Mouse (Mus musculus): ENCODE measurements around the gene Ift52.
"Not testable (repeated sequence)": the region's sequence is repeated elsewhere in the genome, so short reads cannot be mapped to it uniquely, and the experiment has no call there.

Gene Ift52

DNA sequence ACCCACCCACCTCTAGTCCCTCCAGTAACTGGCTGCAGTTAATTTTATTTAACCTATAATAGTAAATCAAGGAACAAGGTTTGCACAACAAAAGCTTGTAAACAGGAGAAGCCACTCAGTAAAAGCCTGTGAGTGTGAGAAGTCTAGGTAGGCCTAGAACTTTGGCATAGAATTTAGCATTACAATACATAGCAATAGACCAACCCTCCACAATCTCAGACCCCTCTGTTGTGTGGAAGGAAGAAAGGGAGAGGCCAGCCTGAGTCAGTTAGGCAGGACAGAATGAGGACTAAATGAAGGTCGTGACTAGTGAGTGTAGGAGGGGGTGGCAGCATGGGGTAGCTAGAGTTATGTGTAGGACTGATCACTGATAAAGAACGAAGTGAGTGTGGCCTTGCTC is 14.6 kb downstream of the Ift52 start:
- no peak for DNase-seq

DNA sequence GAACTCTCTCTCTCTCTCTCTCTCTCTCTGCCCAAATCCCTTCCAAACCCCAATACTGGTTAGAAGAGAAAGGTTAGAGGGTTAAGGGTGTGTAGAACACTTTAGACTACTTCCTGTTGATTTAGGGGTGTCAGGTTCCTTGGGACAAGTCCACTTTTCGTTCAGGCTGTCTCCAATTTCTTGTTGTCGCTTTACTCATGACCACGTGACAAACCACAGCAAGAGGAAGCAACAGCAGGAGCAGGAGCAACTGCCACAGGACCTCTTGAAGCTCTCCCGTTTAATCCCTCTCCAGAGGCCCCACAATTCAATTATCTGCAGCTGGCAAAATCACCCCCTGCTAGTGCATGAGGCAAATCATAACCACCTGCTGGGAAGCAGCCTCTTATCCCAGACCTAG is 15.5 kb downstream of the Ift52 start:
- DNase-seq, result no peak

DNA sequence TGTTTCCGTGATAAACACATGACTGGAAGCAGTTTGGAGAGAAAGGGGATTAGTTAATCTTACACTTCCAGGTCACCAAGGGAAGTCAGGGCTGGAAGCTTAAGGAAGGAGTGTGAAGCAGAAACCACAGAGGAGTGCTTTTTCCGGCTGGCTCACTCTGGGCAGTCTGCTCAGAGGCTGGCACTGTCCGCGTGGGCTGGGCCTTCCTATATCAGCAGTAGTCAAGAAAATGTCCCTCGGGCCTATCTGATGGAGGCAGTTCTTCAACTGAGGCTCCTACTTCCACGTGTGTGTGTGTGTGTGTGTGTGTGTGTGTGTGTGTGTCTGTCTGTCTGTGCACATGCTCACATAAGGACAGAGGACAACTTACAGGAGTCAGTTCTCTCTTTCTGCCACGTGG is 22.8 kb downstream of the Ift52 start:
- DNase-seq, result no peak

DNA sequence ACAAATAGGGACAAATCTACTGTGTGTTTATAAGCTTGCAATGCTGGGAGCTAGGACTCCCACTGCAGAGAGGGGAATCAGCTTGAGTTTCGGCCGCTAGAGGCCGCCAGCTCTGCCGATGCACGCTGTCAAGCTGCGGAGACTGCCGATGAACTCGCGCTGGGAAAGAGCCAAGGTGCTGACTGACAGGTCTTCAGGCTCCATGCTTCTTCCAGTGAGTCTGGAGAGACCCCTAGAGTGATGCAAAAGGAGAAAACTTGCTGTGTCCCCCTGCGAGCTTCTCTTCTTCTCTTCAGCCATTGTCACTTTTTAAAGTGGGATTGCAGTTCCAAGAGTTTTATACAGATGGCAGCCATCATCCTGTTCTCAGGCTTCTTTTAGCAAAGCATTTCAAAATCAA is 31.0 kb downstream of the Ift52 start:
- DNase-seq, result peak; percentile 26

DNA sequence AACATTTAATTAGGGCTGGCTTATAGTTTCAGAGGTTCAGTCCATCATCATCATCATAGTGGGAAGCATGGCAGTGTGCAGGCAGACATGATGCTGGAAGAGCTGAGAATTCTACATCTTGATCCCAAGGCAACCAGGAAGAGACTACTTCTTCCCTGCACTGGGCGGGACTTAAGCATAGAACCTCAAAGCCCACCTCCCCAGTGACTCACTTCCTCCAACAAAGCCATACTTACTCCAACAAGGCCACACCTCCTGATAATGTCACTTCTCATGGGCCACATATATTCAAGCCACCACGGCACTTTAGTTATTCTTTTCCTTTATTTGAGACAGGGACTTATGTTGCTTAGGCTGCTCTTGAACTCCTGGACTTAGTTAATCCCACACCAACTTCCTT is 32.0 kb downstream of the Ift52 start:
- DNase-seq, result no peak

DNA sequence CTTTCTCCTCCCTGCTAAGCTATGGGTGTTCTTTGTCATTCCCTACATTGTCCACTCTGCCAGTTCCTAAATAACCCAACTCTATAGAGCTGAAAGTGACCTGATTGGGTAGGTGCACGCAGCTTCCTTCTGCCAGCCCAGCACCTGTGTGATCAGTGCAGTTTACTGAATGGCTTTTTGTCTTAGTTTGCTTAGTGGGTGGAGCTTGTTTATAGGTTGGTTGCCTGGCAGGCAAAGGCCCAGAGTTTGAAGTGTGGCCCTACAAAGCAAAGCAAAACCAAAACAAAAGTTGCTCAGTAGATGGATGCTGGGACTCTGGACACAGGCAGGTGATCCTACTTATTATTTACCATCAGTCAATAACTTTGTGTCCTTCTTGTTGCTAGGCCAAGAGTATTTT is 34.5 kb downstream of the Ift52 start:
- no peak for DNase-seq

DNA sequence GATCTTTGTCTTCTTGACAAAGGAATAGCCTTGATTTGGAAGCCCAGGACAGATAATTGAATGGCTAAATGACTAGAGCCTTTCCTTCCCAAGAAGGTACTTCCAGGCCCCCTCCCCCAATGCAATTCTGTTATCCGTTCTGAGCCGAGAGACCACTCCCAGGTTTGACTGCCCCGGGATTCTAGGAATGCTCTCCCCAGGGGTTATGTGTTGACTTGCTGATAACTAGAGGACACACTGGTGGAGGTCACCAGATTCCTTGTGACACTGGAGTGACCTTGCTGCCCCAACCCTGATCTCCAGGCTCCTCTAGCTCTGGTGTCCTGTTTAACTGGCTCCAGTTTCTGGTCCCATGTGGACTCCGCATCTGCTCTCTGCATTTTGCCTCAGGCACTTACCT is 34.9 kb downstream of the Ift52 start:
- no peak for DNase-seq

DNA sequence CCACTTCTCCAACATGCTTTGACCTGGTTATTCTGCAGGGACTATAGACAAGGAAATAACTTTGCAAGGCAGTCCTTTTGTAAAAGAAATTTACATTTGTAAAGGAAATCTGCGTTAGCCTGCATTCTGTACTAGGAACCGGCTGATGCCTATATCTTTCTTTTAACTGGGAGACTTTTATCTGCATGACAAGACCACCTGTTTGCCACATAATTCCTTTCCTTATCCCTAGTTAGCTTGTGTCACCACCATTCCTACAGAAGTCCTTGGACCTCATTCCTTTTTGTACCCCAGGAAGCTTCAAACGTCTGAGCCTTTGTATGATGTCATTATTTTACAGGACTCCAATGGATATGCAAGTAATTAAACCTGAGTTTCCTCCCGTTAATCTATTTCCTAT is 35.7 kb downstream of the Ift52 start:
- no peak for DNase-seq

DNA sequence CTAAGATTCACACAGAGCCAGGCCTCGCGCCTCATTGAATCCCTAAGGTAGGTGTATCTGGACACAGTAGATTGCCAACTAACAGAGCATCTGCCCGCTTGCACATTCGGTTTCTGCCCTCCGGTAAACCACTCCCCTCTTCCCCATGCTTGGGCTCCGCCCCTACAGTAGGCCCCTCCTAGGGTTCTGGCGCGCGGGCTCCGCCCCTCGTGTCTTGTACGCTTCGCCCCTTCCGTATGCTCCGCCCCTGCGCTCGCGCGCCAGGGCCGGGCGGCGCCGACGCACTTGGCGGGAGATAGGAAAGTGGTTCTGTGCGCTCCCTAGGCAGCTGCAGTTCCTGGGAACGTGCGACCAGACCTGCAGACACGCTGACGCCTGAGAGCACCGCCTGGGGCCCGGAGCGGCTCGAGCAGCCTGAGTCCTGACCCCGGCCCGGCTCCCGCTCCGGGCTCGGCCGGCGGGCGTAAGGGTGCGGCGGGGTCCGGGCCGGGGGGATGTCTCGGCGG is 37.2 kb downstream of the Ift52 start, which contains the start of gene Mybl2:
TSS of gene Mybl2 (plus strand) at position 353 of the 506 bp plus-strand sequence.
- peak; percentile 58 for DNase-seq

DNA sequence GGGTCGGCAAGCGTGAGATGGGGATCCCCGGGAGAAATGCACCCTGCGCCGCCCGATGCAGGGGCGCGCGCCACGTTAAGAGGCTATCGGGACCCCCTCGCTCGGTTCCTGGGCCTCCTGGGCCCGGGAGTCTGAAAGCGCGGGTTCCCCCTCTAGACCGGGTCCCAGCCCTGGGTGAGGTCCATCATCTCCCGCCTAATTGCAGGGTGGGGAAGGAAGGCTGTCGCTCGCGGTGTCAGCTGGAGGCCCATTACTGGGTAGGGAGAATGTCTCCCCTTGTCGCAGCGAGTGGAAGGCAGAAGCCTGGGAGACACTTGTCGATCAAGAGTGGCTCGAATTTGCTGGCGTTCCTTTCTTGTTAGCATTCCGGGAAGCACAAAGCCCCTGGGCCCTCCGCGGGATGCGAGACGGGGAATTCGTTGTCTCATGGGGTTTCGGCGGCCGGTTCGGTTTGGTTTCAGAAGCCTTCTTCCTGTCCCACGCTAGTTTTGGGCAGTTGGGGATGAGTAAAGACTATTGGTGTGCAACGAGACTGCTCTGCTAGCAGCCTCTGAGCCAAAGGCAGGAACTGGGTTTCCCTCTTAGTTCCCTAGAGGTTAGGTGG is 37.8 kb downstream of the Ift52 start:
- DNase-seq, result no peak

DNA sequence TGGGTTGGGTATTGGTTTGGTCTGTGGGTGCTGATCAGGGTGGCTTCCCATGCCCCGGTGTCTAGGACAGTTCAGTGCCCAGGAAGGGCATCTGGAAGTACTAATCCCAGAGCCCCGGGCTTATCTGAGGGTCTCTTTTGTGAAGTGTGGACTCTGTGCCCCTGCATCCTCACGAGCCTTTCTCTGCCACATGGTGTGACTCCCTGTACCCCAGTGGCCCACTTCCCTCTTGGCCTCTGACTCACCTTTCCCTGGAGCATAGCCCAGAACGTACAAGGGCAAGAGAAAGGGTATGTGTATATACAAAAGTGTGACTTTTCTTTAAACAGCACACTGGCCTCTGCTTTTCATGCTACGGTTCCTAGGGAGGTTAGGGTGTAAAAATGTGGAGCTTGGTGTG is 38.6 kb downstream of the Ift52 start:
- no peak for DNase-seq

DNA sequence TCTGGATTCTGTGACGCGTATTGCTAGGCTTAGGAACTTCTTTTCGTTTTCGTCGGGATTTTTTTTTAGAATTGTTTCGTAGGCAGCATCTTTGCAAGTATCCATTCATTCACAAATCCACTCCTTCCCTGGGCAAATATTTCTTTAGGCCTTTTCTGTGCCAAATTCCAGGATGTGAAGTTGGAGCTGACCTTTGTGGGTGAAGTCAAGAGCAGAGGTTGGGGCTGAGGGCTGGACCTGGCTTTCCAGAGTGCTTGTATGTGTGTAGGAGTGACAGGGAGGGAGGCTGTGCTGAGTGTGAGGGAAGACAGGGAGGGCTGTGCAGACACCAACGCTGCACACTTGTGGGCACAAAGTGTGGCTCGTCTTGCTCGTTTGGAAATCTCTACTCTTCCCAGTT is 39.4 kb downstream of the Ift52 start:
- DNase-seq, result no peak

DNA sequence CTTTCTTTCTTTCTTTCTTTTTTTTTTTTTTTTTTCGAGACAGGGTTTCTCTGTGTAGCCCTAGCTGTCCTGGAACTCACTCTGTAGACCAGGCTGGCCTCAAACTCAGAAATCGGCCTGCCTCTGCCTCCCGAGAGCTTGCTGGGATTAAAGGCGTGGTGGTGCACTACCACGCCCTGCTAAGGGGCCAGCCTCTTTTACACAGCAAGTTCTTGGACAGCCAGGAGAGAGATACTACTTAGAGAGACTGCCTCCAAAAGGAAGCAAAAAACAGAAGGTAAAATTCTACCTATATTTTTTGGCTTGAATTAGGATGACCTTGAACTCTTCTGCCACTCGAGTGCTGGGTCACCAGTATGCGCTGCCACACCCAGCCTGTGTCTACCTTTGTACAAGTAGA is 41.8 kb downstream of the Ift52 start:
- not testable (repeated sequence) for DNase-seq

DNA sequence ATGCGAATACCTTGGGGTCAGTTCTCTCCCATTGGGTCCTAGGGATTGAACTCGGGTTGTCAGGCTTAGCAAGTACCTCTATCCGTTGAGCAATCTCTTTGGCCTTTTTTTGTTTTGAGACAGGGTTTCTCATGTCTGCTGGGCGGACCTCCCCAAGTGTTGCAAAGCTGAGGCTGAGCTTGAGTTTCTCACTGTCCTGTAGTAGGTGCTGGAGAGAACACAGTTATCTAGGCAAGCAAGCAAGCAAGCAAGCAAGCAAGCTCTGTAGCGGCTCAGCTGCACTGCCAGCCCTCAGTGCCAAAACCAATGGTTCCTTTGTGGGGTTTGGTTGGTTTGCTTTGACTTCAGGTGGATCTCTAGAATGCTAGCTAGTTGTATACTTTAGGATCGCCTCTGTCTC is 43.5 kb downstream of the Ift52 start:
- no peak for DNase-seq

DNA sequence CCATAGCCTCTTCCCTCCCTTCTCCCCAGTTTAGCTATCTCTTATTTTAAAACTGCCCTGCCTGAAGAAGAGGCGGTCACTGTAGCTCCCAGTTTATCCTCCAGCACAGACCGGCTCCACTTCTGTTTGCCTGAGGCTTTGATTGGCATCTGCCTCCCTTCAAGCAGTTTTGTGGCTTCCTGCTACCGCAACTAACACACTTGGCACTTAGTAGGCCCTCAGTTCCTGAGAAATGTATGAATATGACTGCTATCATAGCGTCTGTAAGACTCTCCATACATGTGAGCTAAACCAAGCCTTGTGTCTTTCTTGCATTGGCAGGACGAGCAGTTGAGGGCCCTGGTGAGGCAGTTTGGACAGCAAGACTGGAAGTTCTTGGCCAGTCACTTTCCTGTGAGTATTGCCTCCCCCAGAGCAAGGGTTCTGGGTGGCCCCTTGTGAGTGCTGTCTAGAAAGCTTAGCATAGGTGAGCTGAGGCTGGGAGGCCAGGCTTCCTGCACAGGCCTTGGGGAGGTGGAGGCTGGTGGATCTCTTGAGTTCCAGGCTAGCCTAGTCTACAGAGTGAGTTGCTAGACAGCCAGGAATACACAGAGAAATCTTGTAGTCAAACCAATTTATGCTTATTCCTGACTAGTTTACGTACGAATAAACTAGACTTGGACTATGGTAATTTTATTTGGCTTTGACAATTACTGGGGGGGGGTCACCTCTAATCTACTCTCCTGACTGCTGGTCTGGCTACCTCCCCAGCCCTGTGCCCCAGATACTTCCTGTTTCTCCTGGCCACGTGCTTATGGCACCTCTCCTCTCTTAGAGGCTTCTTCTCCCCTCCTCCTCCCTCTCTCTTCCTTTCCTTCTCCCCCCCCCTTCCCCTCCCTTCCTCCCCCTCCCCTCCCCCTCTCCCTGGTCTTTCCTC is 44.3 kb downstream of the Ift52 start:
- DNase-seq, result no peak

DNA sequence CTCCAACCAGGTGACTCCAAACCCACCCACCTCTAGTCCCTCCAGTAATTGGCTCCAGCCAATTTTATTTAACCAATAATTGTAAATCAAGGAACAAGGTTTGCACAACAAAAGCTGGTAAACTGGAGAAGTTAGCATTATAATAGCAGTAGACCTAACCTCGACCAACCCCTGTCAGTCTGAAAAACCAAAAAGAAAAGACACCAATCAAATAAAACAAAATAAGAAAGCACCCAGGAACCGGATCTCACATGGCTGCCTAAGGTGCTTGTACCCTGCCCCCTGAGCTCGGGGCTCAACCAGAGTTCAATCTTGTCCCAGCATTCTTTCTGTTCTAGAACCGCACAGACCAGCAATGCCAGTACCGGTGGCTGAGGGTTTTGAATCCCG is 45.0 kb downstream of the Ift52 start:
- DNase-seq, result no peak

DNA sequence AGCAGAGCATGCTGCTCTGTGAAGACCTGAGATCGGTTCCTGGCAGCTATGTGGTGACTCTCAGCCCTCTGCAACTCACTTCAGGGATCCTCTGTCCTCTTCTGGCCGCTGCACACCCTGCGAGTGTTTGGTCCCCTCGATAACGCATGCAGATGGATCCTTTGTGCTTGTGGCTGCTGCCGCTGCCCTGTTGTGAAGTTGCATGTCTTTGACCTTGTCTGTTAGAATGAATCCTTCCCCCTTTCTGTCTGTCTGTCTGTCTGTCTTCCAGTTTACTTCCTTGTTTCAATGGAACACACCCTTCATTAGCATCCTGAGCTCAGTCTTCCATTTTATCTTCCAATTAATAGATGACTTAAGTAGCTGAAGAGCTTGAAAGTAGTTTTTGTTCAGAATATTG is 49.2 kb downstream of the Ift52 start:
- DNase-seq, result no peak

DNA sequence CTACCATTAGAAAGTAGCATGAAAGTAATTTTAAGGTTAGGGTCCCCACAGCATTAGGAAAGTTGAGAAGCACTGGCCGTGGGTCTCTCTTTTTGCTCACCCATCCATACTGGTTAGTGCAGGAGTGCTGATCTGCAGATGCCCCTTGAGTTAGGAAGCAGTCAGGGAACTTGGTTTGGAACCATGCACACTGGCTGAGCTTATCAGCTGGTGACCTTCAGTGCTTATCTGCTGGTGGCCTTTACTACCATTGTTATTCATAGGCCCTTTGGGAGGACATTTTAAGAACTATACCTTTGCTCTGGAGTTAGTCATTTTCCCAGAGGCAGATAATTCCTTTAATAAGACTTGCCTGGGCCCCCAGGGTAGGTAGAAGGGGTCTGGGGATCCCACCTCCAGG is 50.1 kb downstream of the Ift52 start:
- DNase-seq, result no peak

DNA sequence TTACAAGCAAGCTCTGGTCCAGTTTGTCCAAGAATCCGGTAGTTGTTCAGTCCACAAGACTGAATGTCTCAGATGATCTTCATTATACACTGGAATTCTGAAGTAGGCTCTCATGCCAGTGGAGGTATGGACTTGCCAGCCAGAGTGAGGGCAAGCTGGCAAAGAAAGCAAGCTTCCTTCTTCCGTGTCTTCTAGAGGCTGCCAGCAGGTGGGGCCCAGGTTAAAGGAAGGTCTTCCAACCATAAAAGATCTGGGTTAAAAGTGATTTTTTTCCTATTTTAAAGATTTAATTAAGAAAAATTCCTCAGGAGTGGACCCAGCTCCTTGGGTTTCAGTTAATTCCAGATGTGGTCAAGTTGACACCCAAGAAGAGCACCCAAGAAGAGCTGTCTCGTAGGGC is 53.1 kb downstream of the Ift52 start:
- DNase-seq, result no peak

DNA sequence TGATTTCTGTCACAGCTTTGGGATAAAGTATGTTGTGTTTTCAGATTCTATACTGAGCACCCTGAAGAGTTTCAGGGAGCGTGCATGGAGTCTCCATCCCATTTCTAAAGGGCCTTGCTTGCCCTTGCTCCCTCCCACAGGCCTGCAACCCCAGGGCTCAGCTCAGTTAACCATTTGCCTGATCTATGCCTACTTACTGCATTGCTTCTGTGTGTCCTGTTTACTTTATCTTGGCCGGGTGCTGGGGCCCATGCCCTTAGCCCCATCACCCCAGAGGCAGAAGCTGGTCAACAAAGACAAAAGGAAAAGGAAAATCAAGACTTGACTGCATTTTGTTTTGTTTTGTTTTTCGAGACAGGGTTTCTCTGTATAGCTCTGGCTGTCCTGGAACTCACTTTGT is 54.4 kb downstream of the Ift52 start:
- no peak for DNase-seq

DNA sequence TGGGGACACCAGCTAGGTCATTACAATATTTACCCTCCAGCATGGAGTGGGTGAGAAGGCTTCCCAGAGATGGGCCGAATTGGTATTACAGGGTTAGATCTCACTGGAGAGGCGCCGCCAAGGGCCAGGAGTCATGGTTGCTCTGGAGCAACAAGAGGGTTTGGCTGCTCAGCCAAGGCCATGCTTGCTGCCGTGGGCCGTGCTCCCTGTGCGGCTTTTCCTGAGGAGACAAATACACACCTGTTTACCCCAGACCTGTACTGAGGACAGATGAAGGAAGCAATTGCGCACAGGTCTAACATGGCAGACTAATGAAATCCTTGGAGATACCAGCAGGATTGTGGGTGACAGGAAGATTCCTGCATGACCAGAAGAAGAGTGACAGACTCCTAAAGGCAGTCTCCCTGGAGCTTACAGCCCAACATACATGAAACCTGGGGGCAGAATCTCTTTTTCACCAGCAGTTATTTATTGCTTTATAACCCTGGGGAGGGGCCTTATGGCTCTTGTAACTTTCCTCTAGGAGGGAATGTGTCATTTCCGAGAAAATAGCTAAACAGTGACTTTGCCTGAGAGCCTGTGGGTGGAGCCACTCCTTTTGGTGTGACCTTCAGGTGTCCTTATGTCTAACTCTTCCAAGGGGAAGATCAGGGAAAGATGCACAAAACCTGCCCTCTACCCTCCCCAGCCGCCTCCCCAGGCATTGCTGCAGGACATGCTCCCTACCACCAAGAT is 56.0 kb downstream of the Ift52 start:
- DNase-seq, result no peak

DNA sequence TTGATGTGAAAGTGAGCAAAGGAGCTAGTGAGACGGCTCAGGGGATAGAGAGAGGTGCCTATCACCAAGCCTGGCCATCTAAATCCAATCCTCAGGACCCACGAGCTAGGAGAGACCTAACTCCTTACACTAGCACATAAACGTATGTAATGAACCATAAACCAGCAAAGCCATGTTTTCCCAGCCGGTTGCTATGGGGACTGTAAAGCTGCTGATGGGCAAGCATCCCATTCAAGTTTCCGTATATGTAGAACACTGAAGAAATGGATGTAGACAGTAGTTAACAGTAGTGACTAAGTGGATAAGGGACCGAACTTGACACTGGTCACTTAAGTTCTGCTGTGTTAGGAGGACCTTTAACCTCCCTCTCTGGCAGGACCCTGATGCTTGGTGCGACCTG is 56.9 kb downstream of the Ift52 start:
- DNase-seq, result no peak

DNA sequence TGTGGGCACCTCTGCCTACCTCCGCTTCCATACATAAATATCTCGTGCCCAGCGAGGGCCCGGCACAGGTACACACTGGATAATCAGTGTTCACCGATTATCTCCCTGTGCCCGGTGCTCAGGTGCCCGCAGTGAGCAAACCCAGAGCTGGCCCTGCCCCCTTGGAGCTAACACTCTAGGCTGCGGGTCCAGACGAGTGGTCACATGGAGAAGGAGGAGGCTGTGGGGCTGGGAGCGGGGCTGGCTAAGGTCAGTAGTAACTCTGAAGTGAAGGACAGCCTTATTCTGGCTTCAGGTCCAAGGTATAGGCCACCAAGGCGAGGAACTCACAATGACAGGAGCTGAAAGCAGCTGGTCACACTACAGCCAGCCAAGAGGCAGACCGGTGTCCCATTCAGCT is 57.7 kb downstream of the Ift52 start:
- DNase-seq, result no peak

DNA sequence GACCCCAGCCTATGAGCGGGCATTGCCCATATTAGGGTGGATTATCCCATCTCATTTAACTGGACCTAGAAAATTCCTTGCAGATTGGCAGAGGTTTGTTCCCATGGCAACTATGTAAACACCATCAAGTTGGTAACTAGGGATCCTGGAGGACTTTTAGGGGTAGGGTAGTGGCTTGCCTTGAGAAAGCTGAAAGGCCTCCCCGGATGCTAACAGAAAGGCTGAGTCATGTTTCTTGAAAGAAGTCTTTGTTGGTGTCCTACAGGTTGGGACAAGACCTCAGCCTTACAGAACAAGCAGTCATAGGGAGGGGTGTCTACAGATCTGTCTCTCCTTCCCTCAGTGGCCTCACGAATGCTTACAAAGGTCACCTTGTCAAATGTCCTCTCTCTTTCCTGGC is 58.1 kb downstream of the Ift52 start:
- no peak for DNase-seq

Data from cerebellum, adult 9-10 months (tissue).